Mouse (Mus musculus) cerebellum, adult 9-11 months (tissue): ENCODE results near the gene Mvk.

Experiments used
- DNase-seq: peaks from one replicate; pipeline ENCODE4 v3.0.0; 2022

Mvk gene

DNA sequence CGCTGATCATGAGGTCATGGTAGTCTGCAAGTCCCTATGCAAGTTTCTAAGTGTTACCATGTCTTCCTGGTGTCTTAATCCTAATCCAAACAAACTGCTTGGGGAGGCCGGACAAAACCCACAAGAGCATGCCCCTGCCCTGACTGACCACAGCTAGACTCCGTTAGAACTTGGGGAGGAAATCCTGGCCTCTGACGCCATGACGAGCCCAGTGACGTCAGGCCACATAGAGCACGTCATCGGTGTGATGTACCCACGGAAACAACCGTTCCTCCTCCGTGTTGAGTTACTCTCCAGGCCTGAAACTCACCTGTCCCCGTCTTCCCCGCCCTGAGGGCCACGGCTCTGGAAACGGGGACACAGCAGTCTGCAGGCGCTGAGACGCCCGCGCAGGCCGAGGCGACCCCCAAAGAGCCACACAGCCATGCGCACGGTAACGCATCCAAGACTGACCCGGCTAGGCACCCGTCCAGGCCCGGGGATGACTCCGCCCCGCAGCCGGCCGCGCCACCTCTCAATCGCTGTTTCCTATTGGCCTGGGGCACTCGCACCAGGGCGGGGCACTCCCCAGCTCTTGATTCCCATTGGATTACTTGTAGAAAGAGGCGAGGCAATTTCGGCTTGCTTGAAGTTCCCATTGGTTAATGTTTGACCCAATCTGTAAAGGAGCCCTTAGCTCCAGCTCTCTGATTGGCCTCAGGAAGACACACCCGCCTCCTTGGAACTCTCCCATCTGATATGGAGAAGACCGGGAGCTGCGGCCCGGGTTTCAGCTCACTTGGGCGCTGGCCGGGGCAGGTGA is at the start of gene Mvk, which contains the start of gene Mmab:
TSS of gene Mvk (plus strand) at position 704 of the 802 bp plus-strand sequence.
TSS of gene Mmab (minus strand) at position 495 of the 802 bp plus-strand sequence.
- peak; percentile 99 for DNase-seq

DNA sequence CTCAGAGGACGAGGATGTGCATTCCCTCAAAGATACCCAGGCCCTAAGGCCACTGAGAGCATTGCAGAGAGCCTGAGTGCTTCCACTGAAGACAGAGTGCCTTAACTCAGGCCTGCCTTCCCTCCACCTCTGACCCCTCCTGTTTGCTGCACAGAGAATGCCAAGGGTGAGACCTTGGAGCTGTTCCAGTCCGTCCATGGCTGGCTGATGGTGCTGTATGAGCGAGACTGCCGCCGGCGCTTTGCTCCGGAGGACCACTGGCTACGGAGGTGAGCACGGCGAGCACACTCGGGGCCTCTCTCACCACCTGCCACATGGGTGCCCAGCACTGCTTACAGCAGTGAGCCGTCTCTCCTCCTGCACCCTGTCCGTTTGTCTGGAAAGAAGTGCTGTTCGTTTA is 37.5 kb upstream of the Mvk start:
- DNase-seq: no peak

DNA sequence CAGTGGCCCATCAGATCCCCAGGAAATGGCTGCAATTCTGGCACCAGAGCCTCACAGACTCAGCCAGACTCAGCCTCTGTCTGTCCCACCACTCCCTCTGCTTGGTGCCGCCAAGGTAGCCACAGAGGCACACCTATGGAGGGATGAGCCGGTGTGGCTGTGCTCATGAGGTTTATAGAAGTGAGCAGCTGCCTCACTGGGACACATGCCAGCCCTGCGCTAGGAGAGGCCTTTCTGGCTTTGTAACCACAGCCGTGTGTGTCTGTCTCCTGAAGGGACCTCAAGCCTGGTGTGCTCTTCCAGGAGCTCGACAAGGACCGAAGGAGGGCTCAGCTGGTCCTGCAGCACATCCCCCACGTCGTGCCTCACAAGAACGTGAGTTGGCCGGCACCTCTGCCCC is 36.8 kb upstream of the Mvk start:
- DNase-seq: peak; percentile 50

DNA sequence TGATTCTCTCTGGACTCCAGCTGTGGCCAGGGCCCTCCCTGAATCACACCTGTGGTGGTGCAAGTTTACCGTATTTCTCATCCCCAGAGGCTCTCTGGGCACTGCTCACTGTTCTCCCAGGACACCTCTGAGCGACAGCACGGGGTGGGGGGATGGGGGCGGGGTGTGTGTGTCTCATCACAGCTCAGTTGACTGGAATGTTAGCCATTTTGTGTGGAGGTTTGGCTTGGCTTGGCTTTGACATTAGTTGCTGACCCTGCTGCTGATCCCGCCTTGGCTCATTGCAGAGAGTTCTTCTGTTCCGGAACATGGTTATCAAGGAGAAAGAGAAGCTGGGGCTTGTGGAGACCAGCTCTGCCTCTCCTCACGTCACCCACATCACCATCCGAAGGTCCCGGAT is 36.3 kb upstream of the Mvk start:
- DNase-seq: no peak

DNA sequence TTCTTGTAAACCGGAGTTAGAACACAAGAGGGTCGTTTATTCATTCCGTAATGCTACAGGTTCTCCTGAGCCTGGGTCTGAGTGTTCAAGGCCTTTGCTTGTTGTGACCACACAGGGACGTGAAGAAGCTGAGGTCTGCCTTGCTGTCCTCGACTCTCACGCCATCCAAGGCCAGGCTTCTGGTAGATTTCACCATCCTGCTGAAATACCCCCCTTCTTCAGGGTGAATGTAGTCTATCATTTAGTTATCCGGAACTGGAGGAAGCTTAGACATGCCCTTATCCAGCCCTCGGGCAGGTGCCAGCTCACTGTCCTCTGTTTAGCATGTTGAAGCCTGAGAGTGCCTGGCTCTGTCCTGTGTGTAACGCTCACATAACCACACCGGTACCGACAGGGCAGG is 35.2 kb upstream of the Mvk start:
- DNase-seq: no peak

DNA sequence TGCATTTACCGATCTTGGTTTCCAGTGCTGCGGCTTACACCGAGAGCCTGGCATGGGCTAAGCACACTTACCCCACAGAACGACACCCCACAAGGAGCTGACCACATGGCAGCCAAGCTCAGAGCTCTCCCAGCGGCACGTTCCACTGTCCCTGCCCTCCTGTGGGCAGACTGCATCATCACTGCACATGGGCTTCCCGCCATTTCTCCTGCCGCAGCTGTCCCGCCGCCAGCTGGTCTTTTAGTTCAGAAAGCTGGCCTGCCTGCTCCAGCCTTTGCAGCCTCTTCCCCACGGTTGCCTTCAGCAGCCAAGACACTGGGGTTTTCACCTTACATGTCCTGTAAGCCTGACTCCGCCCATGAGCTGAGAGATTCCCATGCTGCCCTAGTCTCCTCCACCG is 33.6 kb upstream of the Mvk start:
- no peak for DNase-seq

DNA sequence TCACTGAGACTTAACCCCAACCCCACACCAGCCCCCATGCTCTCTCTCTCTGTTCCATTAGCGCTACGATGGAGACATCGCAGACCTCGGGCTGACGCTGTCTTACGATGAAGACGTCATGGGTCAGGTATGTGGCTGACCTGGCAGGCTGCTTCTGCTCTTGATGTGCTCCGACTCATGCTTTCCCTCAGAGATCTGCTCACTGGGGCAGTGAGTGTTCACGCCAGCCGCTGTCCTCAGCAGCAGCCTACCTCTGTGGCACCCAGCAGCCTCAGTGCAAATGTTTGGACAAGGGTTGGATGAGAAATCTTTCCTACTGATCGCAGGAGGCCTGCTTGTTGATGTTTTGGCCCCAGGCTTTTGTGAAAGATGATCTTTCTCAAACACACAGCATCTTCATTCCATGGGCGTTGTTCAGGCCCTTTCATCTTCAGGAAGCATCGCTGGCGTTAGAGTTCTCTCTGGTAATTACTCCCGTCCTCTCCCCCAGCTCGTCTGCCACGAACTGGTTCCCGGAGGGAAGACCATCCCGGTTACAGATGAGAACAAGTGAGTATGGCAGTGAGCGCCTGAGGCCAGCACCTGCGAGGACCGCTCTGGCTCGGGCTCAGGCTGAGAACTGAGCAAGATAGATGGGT is 31.6 kb upstream of the Mvk start:
- no peak for DNase-seq

DNA sequence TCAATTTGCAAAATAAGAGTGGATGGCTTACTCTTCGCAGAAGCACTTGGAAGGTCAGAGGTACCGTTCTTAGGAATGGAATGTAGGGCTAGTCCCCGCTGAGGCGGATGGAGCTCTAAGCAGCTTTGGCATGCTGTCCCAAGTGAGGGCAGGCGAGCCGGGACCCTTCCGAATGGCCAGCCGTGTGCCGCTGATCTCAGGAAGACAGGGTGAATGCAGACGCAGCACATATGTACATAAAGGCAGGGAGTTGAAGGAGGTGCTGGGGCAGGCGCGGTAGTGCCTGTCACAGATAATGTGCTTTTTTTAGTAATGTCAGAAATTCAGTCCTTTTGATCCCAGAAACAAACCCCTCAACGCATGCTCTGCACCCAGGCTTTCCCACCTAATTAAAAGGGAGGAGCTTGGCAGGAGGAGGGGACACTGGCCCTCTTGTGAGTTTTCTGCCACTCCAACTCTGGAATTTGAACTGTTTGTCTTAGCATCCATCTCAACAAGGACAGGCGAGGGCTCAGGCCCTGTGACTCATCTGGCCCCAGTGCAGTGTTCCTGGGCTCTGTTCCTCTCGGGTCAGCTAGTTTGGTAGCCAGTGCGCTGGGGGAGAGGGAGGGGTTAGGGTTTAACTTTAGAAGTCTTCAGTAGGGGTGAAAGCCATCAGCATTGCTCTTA is 30.9 kb upstream of the Mvk start:
- DNase-seq: no peak

DNA sequence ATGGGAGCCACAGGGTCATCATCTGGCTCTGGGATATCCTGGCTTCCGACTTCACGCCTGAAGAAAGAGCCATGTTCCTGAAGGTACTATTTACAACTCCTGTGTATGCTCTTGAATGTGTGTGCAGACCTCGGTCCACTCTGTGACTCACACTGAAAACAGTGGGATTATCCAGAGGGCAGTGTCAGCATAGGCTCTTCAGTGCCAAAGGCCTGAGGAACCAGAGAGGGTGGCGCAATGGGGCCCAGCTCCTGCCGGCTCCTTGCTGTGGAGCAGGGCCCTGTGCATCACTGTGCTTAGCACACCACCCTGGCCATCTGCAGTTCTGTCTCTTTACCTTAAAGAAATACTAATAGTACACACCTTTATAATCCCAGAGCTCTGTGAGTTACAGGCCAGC is 28.5 kb upstream of the Mvk start:
- no peak for DNase-seq

DNA sequence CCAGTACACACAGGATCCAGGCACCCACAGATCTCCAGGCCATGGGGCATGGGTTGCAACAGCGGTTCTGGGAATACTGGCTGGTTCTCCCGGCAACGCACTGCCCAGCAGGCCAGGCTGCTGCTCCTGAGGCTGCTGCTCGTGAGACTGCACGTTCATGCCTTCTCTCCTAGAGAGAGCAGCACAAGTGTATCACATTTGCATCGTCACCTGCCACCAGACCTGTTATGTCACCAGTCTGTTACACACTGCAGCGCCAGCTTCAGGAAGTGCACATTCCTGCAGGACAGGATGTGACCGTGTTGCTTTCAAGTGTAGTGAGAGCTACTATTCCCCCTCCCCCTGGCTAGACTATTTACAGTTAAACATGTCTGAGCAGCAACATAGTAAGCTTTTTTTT is 27.2 kb upstream of the Mvk start:
- no peak for DNase-seq

DNA sequence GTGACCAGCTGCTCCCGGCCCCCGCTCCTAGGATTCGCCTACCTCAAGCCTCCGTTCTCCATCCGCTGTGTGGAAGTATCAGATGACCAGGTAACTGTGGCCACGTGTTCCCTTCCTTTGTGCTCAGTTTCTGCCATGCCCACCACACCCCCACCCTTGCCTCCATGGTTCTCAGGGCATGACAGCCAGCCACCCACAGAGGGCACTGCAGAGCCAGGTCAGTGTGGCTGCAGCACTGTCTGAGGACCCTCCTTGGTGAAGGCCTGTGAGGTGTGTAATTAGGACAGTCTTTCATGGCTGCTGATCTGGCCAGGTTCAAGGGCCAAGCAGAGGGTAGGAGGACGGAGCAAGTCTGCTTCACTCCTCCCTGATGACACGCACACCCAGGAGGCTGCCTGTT is 25.5 kb upstream of the Mvk start:
- DNase-seq: no peak

DNA sequence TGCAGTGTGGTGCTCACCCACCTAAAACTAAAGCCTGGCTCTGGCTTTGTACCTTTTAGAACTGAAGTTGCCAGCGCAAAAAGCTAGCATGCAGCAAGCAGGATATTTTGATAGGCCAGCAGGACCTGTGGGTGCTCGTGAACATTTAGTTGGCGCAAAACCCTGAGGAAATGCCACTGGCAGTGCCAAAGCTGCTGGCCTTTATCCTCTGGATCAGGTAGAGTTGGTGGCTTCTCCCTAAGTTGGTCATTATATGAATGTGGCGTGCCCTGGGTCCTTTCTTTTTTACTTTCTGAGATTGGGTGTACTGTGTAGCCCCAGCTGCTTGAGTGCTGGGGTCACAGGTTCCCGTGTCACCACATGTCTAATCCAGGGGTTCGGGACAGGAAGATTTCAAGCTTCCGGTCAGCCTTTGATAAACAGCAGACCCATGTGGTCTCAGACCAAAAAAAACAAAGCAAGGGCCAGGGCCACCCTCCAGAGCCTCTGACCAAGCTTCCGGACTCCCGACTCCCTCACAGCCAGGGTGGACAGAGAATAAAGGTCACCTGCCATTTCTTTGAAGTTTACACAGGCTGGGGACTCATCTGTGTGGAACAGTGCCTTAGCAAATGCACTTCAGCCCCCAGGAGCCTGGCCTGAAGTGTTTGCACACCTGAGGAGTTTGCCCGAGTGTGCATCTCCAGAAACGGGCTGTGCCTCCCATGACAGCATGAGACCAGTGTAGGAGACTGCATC is 22.3 kb upstream of the Mvk start:
- DNase-seq: no peak

DNA sequence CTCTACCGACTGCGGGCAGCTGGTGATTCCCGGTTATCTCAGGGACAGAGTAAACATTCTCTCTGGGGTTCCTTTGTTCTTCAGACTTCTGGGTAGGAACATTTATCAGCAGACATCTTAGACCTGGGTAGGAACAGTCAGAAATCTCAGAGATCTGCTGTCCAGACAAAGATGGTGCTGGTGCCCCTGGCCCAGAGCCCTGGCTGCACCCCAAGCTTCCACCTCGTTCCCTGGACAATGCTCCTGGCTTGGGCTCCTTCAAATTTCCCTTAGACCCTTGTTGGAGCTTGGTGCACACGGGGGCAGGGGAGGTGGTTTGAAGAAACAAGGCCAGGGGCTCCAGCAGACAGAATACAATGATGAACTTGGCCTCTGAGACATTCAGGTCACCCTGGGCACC is 21.5 kb upstream of the Mvk start:
- no peak for DNase-seq

DNA sequence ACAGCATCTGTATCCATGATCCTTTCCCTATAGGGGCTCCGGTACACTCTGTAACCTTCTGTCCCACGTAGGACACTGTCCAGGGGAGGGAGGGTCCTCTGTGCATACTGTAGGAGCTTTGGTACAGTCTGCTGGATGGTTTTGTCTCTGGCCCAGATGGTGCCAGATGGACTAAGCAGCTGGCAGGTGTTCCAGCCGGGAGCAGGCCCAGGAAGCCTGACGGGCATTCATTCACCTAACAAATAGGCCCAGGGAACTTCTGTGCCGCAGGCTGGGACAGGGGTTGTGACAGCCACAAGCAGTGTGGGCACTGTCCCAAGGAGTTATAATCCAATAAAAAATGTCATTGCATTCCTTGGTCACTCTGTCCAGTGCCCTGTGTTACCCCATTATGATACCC is 20.1 kb upstream of the Mvk start:
- DNase-seq: no peak

DNA sequence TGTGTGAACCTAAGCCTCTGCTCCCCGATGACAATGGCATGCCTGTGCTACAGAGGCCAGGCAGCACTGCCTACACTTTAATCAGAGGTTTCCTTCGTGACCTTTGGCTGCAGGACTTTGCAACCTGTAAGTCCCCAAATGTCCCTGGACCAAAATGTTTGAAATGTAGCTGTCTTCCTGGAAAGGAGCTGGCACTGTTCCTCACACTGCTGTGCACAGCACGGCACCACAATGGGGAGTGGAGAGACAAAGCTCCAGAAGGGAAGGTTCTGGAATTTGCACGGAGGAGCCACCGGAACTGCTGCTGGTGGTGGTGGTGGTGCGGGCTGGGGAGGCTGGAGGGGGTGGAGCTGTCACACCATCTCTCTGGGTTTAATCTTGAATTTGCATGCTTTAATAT is 17.3 kb upstream of the Mvk start:
- no peak for DNase-seq

DNA sequence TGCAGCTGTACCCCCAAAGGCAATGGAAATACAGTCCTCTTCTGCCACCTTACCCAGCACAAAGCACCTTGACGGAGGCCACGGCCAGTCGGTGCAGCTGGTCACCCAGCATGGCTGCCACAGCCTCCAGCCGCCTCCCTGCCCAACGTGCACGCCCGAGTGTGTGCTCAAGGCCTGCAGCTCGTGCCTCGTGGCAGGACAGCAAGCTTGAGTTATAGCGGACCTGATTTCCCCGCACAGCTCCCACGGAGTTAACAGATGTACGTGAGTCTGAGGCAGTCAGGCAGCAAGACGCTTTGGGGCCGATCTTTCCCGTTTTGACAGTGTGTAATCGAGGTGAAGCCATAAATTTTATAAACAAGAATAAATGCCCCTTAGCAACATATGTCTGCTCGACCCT is 15.4 kb upstream of the Mvk start:
- DNase-seq: no peak

DNA sequence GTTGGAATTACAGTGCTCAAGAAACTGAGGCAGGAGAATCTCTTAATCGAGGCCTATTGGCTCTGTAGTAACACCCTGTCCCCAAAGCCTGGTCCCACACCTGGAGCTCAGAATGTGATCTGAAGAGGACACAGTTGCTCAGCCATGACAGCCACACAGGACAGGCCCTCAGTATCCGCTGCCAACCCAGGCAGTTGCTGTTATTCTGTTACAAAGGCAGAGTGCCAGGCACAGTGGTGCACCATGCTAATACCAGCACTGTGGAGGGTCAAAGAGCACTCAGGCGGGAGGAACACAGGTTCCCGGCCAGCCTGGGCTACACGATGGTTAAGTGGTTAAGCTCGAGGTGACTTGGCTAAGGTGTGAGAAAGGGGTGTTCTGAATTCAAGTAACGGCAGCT is 14.3 kb upstream of the Mvk start:
- DNase-seq: no peak

DNA sequence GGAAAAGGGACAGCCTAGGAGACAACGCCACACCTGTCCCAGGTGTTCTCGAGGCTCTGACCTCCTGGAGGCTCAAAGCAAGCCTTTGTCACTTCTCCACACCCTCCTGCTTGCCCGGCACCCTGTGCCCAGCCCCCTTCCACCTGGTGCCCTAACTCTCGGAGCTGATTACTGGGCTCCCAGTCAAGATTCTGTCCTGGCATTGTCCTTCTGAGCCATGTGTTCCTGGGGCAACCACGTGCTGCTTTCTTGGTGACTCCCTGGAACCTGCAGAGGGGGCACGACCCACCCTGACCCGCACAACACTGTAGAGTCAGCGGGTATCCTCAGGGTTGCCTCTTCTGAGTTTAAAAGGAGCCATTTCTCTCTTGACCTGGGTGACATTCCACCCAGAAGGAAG is 9.7 kb upstream of the Mvk start:
- no peak for DNase-seq

DNA sequence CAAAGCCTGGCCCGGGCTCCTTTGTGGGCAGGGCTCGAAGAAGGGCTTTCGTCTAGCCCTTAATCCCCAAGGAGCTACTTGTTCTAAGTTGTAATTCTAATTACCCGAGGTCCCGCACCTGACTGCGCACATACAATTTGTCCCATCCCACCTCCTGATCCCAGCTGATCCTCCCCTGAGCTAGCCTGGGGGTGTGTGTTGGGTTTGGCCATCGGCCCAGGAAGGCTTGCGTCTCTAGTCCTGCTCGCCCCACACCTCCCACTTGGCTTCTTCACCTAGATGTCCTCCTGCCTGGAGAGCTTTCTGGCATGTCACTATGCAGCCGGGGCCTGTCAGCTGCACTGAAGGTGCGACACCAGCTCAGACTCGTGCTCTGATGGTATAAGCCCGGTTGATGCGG is 8.5 kb upstream of the Mvk start:
- no peak for DNase-seq

DNA sequence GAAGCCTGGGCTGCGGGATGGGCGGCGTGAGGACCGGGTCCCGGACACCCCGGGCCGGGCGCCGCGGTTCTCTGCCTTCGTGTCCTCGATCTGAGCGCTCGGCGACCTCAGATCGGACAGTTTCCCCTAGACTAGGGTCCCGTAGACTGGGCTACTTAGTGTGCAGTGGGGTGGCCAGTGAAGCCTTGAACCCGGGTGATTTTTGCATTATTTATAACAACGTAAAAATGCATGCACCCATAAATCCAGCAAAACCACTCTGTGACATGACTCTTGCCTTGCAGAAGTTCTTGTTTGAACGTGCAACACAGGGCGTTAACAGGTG is 261 bp downstream of the Mvk start:
- DNase-seq: no peak

DNA sequence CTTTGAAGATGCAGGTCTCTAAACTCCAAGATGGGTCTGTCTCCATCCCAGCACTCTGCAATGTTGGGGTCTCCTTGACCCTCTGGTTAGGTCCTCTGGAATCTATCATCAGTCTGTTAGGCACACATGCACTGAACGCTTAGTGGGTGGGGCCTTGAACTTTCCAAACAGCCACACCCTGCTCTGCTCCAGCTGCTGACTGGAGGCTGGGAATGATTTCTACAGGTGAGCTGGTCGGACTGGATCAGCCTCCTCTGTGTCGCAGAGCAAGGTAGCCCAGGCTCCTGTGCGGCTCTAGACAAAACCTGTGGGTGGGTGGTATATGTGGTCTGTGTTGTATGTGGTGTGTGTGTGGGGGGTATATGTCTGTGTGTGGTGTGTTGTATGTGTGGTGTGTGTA is 4.9 kb downstream of the Mvk start:
- no peak for DNase-seq

DNA sequence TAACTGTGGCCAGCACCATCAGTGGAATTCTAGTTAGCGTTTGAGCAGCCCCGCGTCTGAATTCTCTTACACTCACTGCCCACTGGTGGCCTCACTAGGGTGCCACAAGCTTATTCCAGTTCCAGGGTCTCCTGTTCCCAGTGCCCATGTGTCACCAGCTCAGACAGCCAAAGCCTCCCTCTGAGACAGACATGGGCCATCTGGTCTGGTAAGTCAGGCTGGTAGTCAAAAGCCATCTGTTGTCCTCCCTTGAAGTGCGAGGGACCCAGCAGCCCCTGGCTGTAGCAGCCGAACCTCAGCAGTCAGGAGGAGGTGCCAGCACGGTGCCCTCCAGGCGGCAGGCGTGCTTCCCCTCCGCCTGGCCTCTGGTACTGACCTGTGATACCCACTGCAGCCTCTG is 12.2 kb downstream of the Mvk start:
- peak; percentile 90 for DNase-seq

DNA sequence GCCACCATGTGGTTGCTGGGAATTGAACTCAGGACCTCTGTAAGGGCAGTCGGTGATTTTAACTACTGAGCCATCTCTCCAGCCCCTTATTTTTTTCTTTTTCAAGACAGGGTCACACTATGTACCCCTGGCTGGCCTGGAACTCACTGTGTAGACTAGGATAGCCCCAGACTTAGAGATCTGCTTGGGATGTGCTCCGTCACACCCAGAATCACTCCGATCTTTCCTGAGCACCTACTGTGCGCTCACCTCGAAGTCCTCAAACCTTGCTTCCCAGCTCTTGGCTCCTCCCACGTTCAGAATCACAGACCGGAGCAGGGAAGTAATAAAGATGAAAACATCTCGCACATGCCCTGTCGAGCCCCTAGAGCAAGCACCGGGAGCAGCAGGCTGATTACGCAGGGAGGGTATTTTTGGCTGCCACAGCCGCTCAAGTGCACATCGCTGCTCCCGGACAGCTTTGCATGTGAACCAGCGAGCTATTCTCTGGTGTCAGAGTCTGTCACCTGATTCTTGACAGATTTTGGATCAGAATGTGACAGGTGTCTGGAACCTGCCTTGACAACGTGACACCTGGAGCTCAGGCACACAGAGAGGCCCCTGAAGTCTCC is 13.0 kb downstream of the Mvk start:
- no peak for DNase-seq
